Mouse (Mus musculus): ENCODE data around the gene Eid2b. TPM values are rescaled to one million over a fixed set of nuclear protein-coding genes. Genes with fewer than 3 reads are reported as not detected.
A peak's percentile ranks its signal among the peaks of the same experiment; 100 is the strongest.

Eid2b gene
- polyA plus RNA-seq, 1 experiment from 2014 or later, result 10.9 TPM

GRCm38 (mm10) chr7:28277237-28277614, 313 bp upstream of the Eid2b start:
- DNase-seq (no peak), ATAC-seq (ENCODE audit: insufficient read depth) (peak; percentile 43)
- 56% methylated on average over 8 of the region's 8 CpGs for WGBS
- no peak for TF ChIP-seq CTCF (IDR thresholded peaks at IDR 0.05; ENCODE audit: low read depth)
- Histone ChIP-seq H3K27me3 (ENCODE audit: insufficient read depth, low read length) (no peaks in the 10 kb centered on the region), H3K4me1 (ENCODE audit: insufficient read depth) (0 out of 2 replicates have a peak, but pooled peaks cover 6% of the 10 kb centered on the region), H3K4me2 (no peak overlapping the region; the same call in 1 of the 2 replicates), H3K36me3 (ENCODE audit: insufficient read depth) (peaks cover 5% of the 10 kb centered on the region; the same call in 1 of the 2 replicates), H3K4me3 (ENCODE audit: low read depth, low read length) (no peak overlapping the region; the same call in 1 of the 2 replicates), H3K9me3 (ENCODE audit: low read depth, low read length) (no peaks in the 10 kb centered on the region), H3K27ac (ENCODE audit: low read depth) (no peak overlapping the region), H3K9ac (no peak overlapping the region)

- Histone ChIP-seq H3K4me3 (ENCODE audit: low read depth, low read length) (peak overlapping the region; percentile 67), H3K36me3 (ENCODE audit: insufficient read depth) (no peaks in the 10 kb centered on the region), H3K9ac (peak overlapping the region; percentile 85), H3K9me3 (ENCODE audit: low read depth, low read length) (no peaks in the 10 kb centered on the region), H3K4me2 (peak overlapping the region; percentile 88), H3K27me3 (ENCODE audit: insufficient read depth, low read length) (no peaks in the 10 kb centered on the region), H3K4me1 (ENCODE audit: insufficient read depth) (0 out of 2 replicates have a peak, but pooled peaks cover 6% of the 10 kb centered on the region), H3K27ac (ENCODE audit: low read depth) (no peak overlapping the region)
- 83% methylated on average over 7 of the region's 7 CpGs for WGBS
- no peak for ATAC-seq (ENCODE audit: insufficient read depth)
- TF ChIP-seq CTCF (IDR thresholded peaks at IDR 0.05; ENCODE audit: low read depth), result no peak
- DNase-seq, result no peak
Measured at GRCm38 (mm10) chr7:28278279-28278652, 727 bp downstream of the Eid2b start.

GRCm38 (mm10) chr7:28280630-28281029, 3.1 kb downstream of the Eid2b start:
- H3K9ac ChIP-seq, result no peak overlapping the region
- no peak overlapping the region for H3K27ac ChIP-seq (ENCODE audit: low read depth)
- ATAC-seq (ENCODE audit: insufficient read depth) (no peak), DNase-seq (no peak)
- 74% methylated on average over 7 of the region's 7 CpGs for WGBS
- 0 out of 2 replicates have a peak, but pooled peaks cover 6% of the 10 kb centered on the region for H3K4me1 ChIP-seq (ENCODE audit: insufficient read depth)
- H3K9me3 ChIP-seq (ENCODE audit: low read depth, low read length), result no peaks in the 10 kb centered on the region
- TF ChIP-seq CTCF (IDR thresholded peaks at IDR 0.05; ENCODE audit: low read depth), result no peak
- H3K36me3 ChIP-seq (ENCODE audit: insufficient read depth), result no peaks in the 10 kb centered on the region
- H3K4me2 ChIP-seq, result no peak overlapping the region
- H3K4me3 ChIP-seq (ENCODE audit: low read depth, low read length), result no peak overlapping the region
- no peaks in the 10 kb centered on the region for H3K27me3 ChIP-seq (ENCODE audit: insufficient read depth, low read length)

- 1% methylated on average over 18 of the region's 18 CpGs for WGBS
- Histone ChIP-seq H3K4me1 (ENCODE audit: insufficient read depth) (no peaks in the 10 kb centered on the region), H3K27me3 (ENCODE audit: insufficient read depth, low read length) (peaks cover 65% of the 10 kb centered on the region), H3K36me3 (ENCODE audit: insufficient read depth) (no peaks in the 10 kb centered on the region), H3K4me3 (ENCODE audit: low read depth, low read length) (peak overlapping the region; percentile 19), H3K9me3 (ENCODE audit: low read depth, low read length) (no peaks in the 10 kb centered on the region), H3K4me2 (peak overlapping the region; percentile 57), H3K27ac (ENCODE audit: low read depth) (no peak overlapping the region), H3K9ac (peak overlapping the region; percentile 0; the same call in 1 of the 2 replicates)
- DNase-seq (peak; percentile 28), ATAC-seq (ENCODE audit: insufficient read depth) (no peak; the same call in 1 of the 2 replicates)
- TF ChIP-seq CTCF (IDR thresholded peaks at IDR 0.05; ENCODE audit: low read depth), result peak; percentile 26; the same call in 1 of the 2 replicates
Measured at GRCm38 (mm10) chr7:28290165-28290564, 12.6 kb downstream of the Eid2b start.

- under 1% methylated on average over 52 of the region's 52 CpGs for WGBS
Measured at GRCm38 (mm10) chr7:28290638-28291590, 13.4 kb downstream of the Eid2b start, which contains the start of gene Selenov. Gene Selenov, minus strand, starts transcription at chr7:28291186.

GRCm38 (mm10) chr7:28294481-28294880, 16.9 kb downstream of the Eid2b start:
- no peak for TF ChIP-seq CTCF (IDR thresholded peaks at IDR 0.05; ENCODE audit: low read depth)
- Histone ChIP-seq H3K4me3 (ENCODE audit: low read depth, low read length) (peak overlapping the region; percentile 44), H3K9ac (peak overlapping the region; percentile 38), H3K27ac (ENCODE audit: low read depth) (no peak overlapping the region), H3K27me3 (ENCODE audit: insufficient read depth, low read length) (peaks cover 77% of the 10 kb centered on the region), H3K36me3 (ENCODE audit: insufficient read depth) (no peaks in the 10 kb centered on the region), H3K4me1 (ENCODE audit: insufficient read depth) (no peaks in the 10 kb centered on the region), H3K4me2 (peak overlapping the region; percentile 76), H3K9me3 (ENCODE audit: low read depth, low read length) (no peaks in the 10 kb centered on the region)
- ATAC-seq (ENCODE audit: insufficient read depth) (peak; percentile 71), DNase-seq (peak; percentile 88)
- 6% methylated on average over 63 of the region's 63 CpGs for WGBS

More at GRCm38 (mm10) chr7:28290638-28291590, 13.4 kb downstream of the Eid2b start, which contains the start of gene Selenov:
- Histone ChIP-seq H3K36me3 (ENCODE audit: insufficient read depth) (no peaks in the 10 kb centered on the region), H3K4me2 (peak within 1 kb of the TSS; percentile 57), H3K4me3 (ENCODE audit: low read depth, low read length) (peak within 1 kb of the TSS; percentile 19), H3K9ac (peak within 1 kb of the TSS; percentile 0; the same call in 1 of the 2 replicates), H3K27me3 (ENCODE audit: insufficient read depth, low read length) (peaks cover 69% of the 10 kb centered on the region), H3K9me3 (ENCODE audit: low read depth, low read length) (no peaks in the 10 kb centered on the region), H3K4me1 (ENCODE audit: insufficient read depth) (no peaks in the 10 kb centered on the region), H3K27ac (ENCODE audit: low read depth) (no peak within 1 kb of the TSS)
- peak; percentile 58 for ATAC-seq (ENCODE audit: insufficient read depth)
- peak; percentile 61 for DNase-seq
- TF ChIP-seq CTCF (IDR thresholded peaks at IDR 0.05; ENCODE audit: low read depth), result peak; percentile 20; the same call in 1 of the 2 replicates

All from lung, embryonic 14.5 days (tissue).